ENCODE assay signal across 10 mouse cellular contexts in genomic region chr10:125274519-125275148, GRCm38 (mm10).
"Had no signal": no experiment of that assay in that cellular context is flagged by ENCODE, and none has a peak within 500 bp of the region (broad histone marks: within the 10 kb centered on the region; RNA-seq: fewer than 3 reads in every experiment).

No protein-coding gene starts in this region.

- H3K4me2 ChIP-seq: limb, embryonic 13.5 days; liver, embryonic 11.5 days; lung, embryonic 14.5 days had no signal

- H3K4me3 ChIP-seq: limb, embryonic 13.5 days had no signal

- DNase-seq: kidney, adult 11 months; kidney, postnatal 10 days; lung, embryonic 14.5 days; lung, postnatal 10 days; lung, postnatal 4 days; right cerebral cortex, postnatal 14 days; thymus, postnatal 36 days had no signal

- H3K27me3 ChIP-seq: limb, embryonic 13.5 days had no signal

- H3K36me3 ChIP-seq: limb, embryonic 13.5 days had no signal

- H3K9me3 ChIP-seq: limb, embryonic 13.5 days had no signal

- H3K9ac ChIP-seq: limb, embryonic 13.5 days; lung, embryonic 14.5 days had no signal

- ATAC-seq: midbrain, embryonic 16.5 days had no signal

- H3K27ac ChIP-seq: limb, embryonic 13.5 days had no signal
